Mouse (Mus musculus): ENCODE data around the gene Blcap.

DNA sequence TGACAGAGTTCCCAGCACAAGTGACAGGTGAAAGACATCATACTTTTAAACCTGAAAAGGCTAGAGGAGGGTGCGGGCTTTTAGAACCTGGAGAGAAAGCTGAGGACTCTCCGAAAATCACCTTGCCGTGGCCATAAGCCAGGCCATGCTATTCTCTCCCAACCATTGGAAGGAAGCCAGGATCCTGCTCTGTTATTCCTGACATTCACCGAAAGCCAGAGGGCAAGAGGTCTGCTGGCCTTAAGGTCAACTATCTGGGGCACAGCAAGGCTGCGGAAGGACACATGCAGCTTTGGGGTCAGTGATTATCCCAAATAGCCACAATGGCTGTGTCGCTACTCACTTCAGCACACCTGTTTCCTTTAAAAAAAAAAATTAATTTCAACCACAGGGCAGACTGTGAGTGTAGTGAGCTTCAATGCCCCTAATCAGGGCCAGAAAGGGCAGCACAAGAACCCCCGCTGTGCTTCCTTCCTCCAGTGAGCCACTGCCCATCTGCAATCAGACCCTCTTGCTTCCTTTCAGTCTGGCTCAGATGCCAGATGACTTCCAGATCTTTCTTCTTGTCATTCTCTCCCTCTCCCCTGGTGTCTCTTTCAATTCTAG, 34.5 kb downstream of the Blcap start:
- TF ChIP-seq POLR2A (IDR thresholded peaks at IDR 0.05; ENCODE audit: insufficient read length, low read depth), result no peak
- no peak for TF ChIP-seq USF1 (IDR thresholded peaks at IDR 0.05; ENCODE audit: low read depth)
- TF ChIP-seq TCF12 (IDR thresholded peaks at IDR 0.05; ENCODE audit: insufficient read depth, poor library complexity, severe bottlenecking), result no peak
- no peak for TF ChIP-seq MAX (IDR thresholded peaks at IDR 0.05; ENCODE audit: low read depth)
- no peak for TF ChIP-seq E2F4 (IDR thresholded peaks at IDR 0.05; ENCODE audit: insufficient read depth)
- no peak for TF ChIP-seq REST (IDR thresholded peaks at IDR 0.05; ENCODE audit: insufficient read depth, insufficient read length)
- no peak for TF ChIP-seq MYOD1 (IDR thresholded peaks at IDR 0.05; ENCODE audit: control insufficient read depth in 1 of 3, insufficient read length in 2 of 3, low read depth in 2 of 3)
- no peak for TF ChIP-seq CEBPB (IDR thresholded peaks at IDR 0.05; ENCODE audit: insufficient read depth, poor library complexity, severe bottlenecking)
- TF ChIP-seq POLR2AphosphoS2 (IDR thresholded peaks at IDR 0.05; ENCODE audit: insufficient read length, low read depth), result no peak
- TF ChIP-seq SRF (IDR thresholded peaks at IDR 0.05; ENCODE audit: control insufficient read depth, insufficient read length, low read depth), result no peak
